Mouse (Mus musculus): Measurements from ENCODE around the gene Gsta3. TPM values are rescaled to one million over a fixed set of nuclear protein-coding genes. Genes with fewer than 3 reads are reported as not detected.
"Not testable (repeated sequence)": the region's sequence is repeated elsewhere in the genome, so short reads cannot be mapped to it uniquely, and the experiment has no call there.

Gsta3 gene
- polyA plus RNA-seq, 1 experiment from 2014 or later, result 0.42 TPM

DNA sequence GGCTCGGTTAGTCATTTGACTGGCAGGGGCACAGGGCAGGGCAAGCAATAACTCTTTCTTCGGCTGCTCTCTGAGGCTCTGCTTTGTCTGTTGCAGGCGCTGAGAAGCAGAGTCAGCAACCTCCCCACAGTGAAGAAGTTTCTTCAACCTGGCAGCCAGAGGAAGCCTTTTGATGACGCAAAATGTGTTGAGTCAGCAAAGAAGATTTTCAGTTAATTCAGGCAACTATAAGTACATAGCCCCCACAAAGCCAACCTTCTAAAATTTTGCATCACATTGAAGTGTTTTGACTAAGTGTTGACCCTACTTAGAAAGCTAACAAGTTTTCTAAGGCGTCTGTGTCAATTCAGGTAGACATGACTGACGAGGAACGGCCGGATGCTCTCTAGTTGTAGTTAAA lies 24.4 kb downstream of the Gsta3 start:
- H3K9ac ChIP-seq (ENCODE audit: low read length), result no peak overlapping the region
- no peak overlapping the region for H3K4me3 ChIP-seq (ENCODE audit: low read depth, low read length)
- WGBS, result 88% methylated on average over 8 of the region's 8 CpGs
- no peak overlapping the region for H3K4me2 ChIP-seq
- no peak overlapping the region for H3K27ac ChIP-seq (ENCODE audit: low read depth, low read length)
- ATAC-seq (ENCODE audit: low FRiP score) (no peak), DNase-seq (ENCODE audit: low spot score, missing footprints) (no peak)
- no peaks in the 10 kb centered on the region for H3K9me3 ChIP-seq (ENCODE audit: control insufficient read depth, low read length)
- no peaks in the 10 kb centered on the region for H3K27me3 ChIP-seq (ENCODE audit: control insufficient read depth, insufficient read depth, low read length)
- H3K4me1 ChIP-seq (ENCODE audit: control insufficient read depth, insufficient read depth, low read length), result no peaks in the 10 kb centered on the region
- no peaks in the 10 kb centered on the region for H3K36me3 ChIP-seq (ENCODE audit: control insufficient read depth, insufficient read depth, low read length)

DNA sequence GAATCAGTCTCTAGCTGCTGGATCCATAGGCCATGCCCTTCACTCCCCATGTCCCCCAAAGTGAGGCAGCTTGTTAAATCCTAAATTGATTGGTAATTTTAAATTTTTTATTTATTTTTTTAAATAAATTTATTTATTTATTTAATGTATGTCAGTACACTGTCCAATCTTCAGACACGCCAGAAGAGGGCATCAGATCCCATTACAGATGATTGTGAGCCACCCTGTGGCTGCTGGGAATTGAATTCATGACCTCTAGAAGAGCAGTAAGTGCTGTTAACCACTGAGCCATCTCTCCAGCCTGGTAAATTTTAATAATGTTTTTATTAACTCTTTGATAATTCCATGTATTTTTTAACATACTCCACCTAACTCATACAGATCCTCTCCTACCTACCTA lies 26.4 kb downstream of the Gsta3 start:
- H3K4me1 ChIP-seq (ENCODE audit: control insufficient read depth, insufficient read depth, low read length), result 0 out of 2 replicates have a peak, but pooled peaks cover 3% of the 10 kb centered on the region
- H3K36me3 ChIP-seq (ENCODE audit: control insufficient read depth, insufficient read depth, low read length), result no peaks in the 10 kb centered on the region
- H3K9ac ChIP-seq (ENCODE audit: low read length), result no peak overlapping the region
- H3K9me3 ChIP-seq (ENCODE audit: control insufficient read depth, low read length), result no peaks in the 10 kb centered on the region
- H3K27me3 ChIP-seq (ENCODE audit: control insufficient read depth, insufficient read depth, low read length), result no peaks in the 10 kb centered on the region
- WGBS, result 79% methylated on average over 1 of the region's 1 CpGs
- no peak overlapping the region for H3K4me2 ChIP-seq
- no peak overlapping the region for H3K27ac ChIP-seq (ENCODE audit: low read depth, low read length)
- ATAC-seq (ENCODE audit: low FRiP score) (no peak), DNase-seq (ENCODE audit: low spot score, missing footprints) (no peak)
- H3K4me3 ChIP-seq (ENCODE audit: low read depth, low read length), result no peak overlapping the region

DNA sequence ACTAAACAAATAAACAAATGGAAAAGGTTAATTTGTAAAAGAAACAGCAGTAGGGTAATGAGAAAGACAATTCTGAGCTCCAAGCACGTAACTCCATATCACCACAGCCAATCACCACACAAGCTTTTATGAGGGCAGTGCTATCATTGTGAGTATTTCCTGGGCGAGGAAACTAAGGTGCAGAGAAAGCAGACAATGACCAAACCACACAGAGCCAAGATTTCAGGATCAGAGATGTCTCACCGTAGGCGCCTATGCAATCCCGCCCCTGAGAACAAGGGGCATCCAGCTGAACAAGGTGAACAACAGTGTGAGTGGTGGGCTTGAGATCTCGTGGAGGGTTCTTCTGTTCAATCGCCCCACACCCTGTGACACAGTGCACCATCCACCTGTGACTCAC lies 27.1 kb downstream of the Gsta3 start:
- 84% methylated on average over 6 of the region's 7 CpGs for WGBS
- not testable (repeated sequence) for H3K27me3 ChIP-seq (ENCODE audit: control insufficient read depth, insufficient read depth, low read length); ATAC-seq (ENCODE audit: low FRiP score); H3K4me2 ChIP-seq; H3K9me3 ChIP-seq (ENCODE audit: control insufficient read depth, low read length); DNase-seq (ENCODE audit: low spot score, missing footprints); H3K4me3 ChIP-seq (ENCODE audit: low read depth, low read length); H3K4me1 ChIP-seq (ENCODE audit: control insufficient read depth, insufficient read depth, low read length); H3K36me3 ChIP-seq (ENCODE audit: control insufficient read depth, insufficient read depth, low read length); H3K27ac ChIP-seq (ENCODE audit: low read depth, low read length); H3K9ac ChIP-seq (ENCODE audit: low read length)

DNA sequence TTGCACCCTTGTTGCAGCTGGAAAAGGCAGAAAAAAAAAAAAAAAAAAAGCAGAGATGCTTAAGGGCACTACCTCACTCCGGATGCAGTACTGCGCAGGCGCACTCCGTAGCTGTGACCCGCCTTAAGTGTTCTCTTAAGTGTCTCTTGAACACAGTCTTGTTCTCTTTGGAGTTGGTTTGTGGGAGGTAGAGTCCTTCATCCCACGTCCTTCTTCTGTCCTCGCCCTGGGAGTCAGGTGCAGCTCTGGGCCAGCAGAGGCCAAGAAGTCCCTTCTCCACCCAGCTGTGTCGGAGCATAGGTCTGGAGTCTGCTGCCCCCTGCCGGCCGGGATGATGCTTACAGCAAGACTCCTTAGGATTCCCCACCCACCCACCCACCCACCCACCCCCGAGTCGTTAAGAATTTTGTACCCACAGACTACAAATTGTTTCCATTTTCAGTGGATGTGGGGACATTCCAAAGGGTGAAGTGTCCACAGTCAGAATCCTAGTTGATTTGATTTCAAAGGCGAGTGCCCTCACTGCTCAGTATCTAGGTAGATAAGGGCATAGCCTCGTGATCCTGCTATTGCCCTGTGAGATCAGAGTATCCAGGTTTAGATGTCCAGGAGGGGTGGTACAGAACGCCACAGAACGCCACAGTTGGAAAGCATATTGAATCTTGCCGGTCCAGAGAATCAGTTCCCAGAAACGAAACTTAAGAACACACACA lies 31.1 kb downstream of the Gsta3 start:
- H3K4me2 ChIP-seq, result peak overlapping the region; percentile 25
- no peak overlapping the region for H3K9ac ChIP-seq (ENCODE audit: low read length)
- 0 out of 2 replicates have a peak, but pooled peaks cover 3% of the 10 kb centered on the region for H3K4me1 ChIP-seq (ENCODE audit: control insufficient read depth, insufficient read depth, low read length)
- H3K4me3 ChIP-seq (ENCODE audit: low read depth, low read length), result peak overlapping the region; percentile 13; the same call in 1 of the 2 replicates
- peak; percentile 96 for DNase-seq (ENCODE audit: low spot score, missing footprints)
- H3K36me3 ChIP-seq (ENCODE audit: control insufficient read depth, insufficient read depth, low read length), result no peaks in the 10 kb centered on the region
- H3K27ac ChIP-seq (ENCODE audit: low read depth, low read length), result no peak overlapping the region
- H3K9me3 ChIP-seq (ENCODE audit: control insufficient read depth, low read length), result no peaks in the 10 kb centered on the region
- no peaks in the 10 kb centered on the region for H3K27me3 ChIP-seq (ENCODE audit: control insufficient read depth, insufficient read depth, low read length)
- ATAC-seq (ENCODE audit: low FRiP score), result peak; percentile 85
- WGBS, result 23% methylated on average over 18 of the region's 18 CpGs

DNA sequence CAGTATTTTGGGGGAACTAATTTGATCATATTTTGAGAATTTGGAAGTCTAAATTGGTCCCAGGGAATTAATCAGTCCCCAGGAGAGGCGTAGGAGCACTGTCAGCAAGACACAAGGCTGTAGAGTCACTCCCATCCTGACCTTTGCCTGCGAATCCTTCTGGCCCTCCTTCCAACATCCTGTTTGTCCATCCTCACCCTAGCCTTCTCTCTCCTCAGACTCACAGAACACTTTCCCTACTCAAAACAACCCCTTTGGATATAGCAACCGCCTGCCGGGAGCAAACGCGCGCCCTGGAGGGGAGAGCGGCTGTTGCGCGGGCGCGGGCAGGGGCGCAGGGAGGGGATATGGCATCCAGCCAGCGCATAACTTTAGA lies 31.7 kb downstream of the Gsta3 start:
- Histone ChIP-seq H3K36me3 (ENCODE audit: control insufficient read depth, insufficient read depth, low read length) (no peaks in the 10 kb centered on the region), H3K4me1 (ENCODE audit: control insufficient read depth, insufficient read depth, low read length) (0 out of 2 replicates have a peak, but pooled peaks cover 3% of the 10 kb centered on the region), H3K27me3 (ENCODE audit: control insufficient read depth, insufficient read depth, low read length) (no peaks in the 10 kb centered on the region), H3K9me3 (ENCODE audit: control insufficient read depth, low read length) (no peaks in the 10 kb centered on the region), H3K27ac (ENCODE audit: low read depth, low read length) (no peak overlapping the region), H3K9ac (ENCODE audit: low read length) (no peak overlapping the region), H3K4me3 (ENCODE audit: low read depth, low read length) (peak overlapping the region; percentile 13; the same call in 1 of the 2 replicates), H3K4me2 (peak overlapping the region; percentile 25; the same call in 1 of the 2 replicates)
- ATAC-seq (ENCODE audit: low FRiP score) (no peak), DNase-seq (ENCODE audit: low spot score, missing footprints) (peak; percentile 86)
- WGBS, result 17% methylated on average over 14 of the region's 14 CpGs

DNA sequence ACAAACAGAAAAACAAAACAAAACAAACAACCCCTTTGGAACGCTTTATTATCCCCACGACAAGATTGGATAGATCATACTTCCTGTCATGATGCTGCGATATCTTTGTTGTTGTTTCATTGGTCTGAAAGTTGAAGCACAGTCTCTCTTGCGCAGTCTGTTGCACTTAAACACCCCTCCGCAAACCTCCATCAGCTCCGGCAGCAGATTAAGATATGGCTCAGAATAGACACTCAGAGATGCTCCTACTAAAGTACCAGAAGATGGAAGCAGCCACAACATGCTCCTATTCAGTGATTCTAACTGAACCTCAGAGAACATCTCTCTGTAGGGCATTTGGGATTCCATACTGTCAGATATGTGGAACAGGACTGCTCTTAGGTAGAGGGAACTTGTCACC lies 32.7 kb downstream of the Gsta3 start:
- ATAC-seq (ENCODE audit: low FRiP score), result no peak
- DNase-seq (ENCODE audit: low spot score, missing footprints), result no peak
- Histone ChIP-seq H3K9me3 (ENCODE audit: control insufficient read depth, low read length) (no peaks in the 10 kb centered on the region), H3K36me3 (ENCODE audit: control insufficient read depth, insufficient read depth, low read length) (no peaks in the 10 kb centered on the region), H3K4me1 (ENCODE audit: control insufficient read depth, insufficient read depth, low read length) (0 out of 2 replicates have a peak, but pooled peaks cover 3% of the 10 kb centered on the region), H3K27ac (ENCODE audit: low read depth, low read length) (no peak overlapping the region), H3K9ac (ENCODE audit: low read length) (no peak overlapping the region), H3K4me2 (no peak overlapping the region), H3K27me3 (ENCODE audit: control insufficient read depth, insufficient read depth, low read length) (no peaks in the 10 kb centered on the region), H3K4me3 (ENCODE audit: low read depth, low read length) (no peak overlapping the region)
- WGBS, result 95% methylated on average over 6 of the region's 6 CpGs

DNA sequence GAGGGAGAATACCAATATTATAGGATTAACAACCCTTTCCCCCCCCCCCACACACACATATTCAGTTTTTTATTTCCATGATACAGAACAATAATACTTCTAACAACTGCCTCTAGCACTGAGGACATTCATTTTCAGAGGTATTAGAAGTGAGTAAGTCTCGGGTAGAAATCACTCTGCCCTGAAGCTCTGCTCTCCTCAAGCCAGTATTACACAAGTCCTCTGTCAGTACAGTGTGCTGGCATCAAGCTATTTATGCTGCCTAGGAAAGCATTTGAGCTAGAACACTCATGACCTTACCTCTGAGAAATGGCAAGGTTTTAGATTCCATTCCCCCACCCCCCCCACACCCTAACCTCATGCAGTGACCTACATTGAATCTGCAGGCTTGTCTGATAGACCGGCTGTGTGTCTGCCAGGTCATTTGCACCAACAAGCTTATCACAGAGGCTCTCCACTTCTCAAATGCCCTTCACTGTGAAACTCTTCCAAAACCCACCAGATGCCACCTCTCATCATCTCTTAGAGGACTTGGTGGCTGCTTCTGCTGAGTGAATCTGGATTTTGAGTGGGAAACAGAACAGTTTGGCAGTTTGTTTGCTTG lies 34.1 kb downstream of the Gsta3 start:
- Histone ChIP-seq H3K27ac (ENCODE audit: low read depth, low read length) (no peak overlapping the region), H3K9ac (ENCODE audit: low read length) (no peak overlapping the region), H3K36me3 (ENCODE audit: control insufficient read depth, insufficient read depth, low read length) (no peaks in the 10 kb centered on the region), H3K4me2 (no peak overlapping the region), H3K9me3 (ENCODE audit: control insufficient read depth, low read length) (no peaks in the 10 kb centered on the region), H3K4me3 (ENCODE audit: low read depth, low read length) (no peak overlapping the region), H3K27me3 (ENCODE audit: control insufficient read depth, insufficient read depth, low read length) (no peaks in the 10 kb centered on the region), H3K4me1 (ENCODE audit: control insufficient read depth, insufficient read depth, low read length) (0 out of 2 replicates have a peak, but pooled peaks cover 3% of the 10 kb centered on the region)
- 78% methylated on average over 2 of the region's 2 CpGs for WGBS
- ATAC-seq (ENCODE audit: low FRiP score) (no peak), DNase-seq (ENCODE audit: low spot score, missing footprints) (no peak)

DNA sequence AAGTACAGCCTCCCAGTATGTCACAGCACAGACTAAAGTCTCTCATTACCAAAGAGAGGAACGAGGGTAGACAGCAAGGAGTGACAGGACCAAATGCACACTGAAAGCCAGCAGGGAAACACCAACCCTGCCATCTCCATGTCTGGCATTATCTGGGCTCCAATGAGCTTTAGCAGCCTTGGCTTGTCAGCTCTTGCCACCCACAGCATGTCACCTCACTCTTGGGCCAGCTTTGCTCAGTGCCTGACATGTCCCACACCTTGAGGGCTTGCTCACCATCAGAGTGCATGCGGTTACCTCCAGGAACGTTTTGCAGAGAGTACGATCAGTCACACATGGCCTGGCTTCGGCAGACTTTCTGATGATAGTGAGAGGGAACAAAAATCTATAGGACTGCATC lies 35.0 kb downstream of the Gsta3 start:
- not testable (repeated sequence) for H3K9me3 ChIP-seq (ENCODE audit: control insufficient read depth, low read length); H3K27me3 ChIP-seq (ENCODE audit: control insufficient read depth, insufficient read depth, low read length); H3K4me3 ChIP-seq (ENCODE audit: low read depth, low read length); ATAC-seq (ENCODE audit: low FRiP score); H3K27ac ChIP-seq (ENCODE audit: low read depth, low read length); H3K36me3 ChIP-seq (ENCODE audit: control insufficient read depth, insufficient read depth, low read length); H3K9ac ChIP-seq (ENCODE audit: low read length); H3K4me2 ChIP-seq; DNase-seq (ENCODE audit: low spot score, missing footprints); H3K4me1 ChIP-seq (ENCODE audit: control insufficient read depth, insufficient read depth, low read length)
- WGBS, result 84% methylated on average over 5 of the region's 5 CpGs

DNA sequence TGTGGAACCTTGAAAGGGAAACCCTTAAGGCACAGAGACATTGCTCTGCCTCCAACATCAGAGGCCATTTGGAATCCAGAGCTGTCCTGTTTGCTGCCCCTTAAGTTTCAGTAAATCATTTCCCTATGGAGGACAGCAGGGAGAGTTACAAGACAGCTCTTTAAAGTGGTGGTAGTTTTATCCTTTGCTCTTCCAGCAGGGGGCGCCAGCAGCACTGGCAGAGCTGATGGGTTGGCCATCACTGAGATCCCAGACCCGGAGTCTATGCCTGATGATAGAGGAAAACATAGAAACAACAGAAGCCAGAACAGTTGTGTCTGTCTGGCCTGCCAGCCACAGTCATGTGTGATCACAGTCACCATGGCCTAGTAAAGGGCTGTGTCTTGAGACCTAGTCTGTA lies 35.8 kb downstream of the Gsta3 start:
- not testable (repeated sequence) for H3K4me2 ChIP-seq; H3K27ac ChIP-seq (ENCODE audit: low read depth, low read length); DNase-seq (ENCODE audit: low spot score, missing footprints); H3K9me3 ChIP-seq (ENCODE audit: control insufficient read depth, low read length); H3K36me3 ChIP-seq (ENCODE audit: control insufficient read depth, insufficient read depth, low read length); H3K4me3 ChIP-seq (ENCODE audit: low read depth, low read length); H3K9ac ChIP-seq (ENCODE audit: low read length); H3K27me3 ChIP-seq (ENCODE audit: control insufficient read depth, insufficient read depth, low read length); ATAC-seq (ENCODE audit: low FRiP score); H3K4me1 ChIP-seq (ENCODE audit: control insufficient read depth, insufficient read depth, low read length)
- 61% methylated on average over 1 of the region's 2 CpGs for WGBS

Measured in midbrain, embryonic 11.5 days (tissue).